Mouse (Mus musculus): Measurements from ENCODE around the gene Krt23. TPM values are rescaled to one million over a fixed set of nuclear protein-coding genes. Genes with fewer than 3 reads are reported as not detected.

Gene Krt23
- polyA plus RNA-seq (2015; fragmentation: Nextera tagmentation; extraction: Ambion mirVana) = 8.0 and 9.9 TPM in 2 replicates

DNA sequence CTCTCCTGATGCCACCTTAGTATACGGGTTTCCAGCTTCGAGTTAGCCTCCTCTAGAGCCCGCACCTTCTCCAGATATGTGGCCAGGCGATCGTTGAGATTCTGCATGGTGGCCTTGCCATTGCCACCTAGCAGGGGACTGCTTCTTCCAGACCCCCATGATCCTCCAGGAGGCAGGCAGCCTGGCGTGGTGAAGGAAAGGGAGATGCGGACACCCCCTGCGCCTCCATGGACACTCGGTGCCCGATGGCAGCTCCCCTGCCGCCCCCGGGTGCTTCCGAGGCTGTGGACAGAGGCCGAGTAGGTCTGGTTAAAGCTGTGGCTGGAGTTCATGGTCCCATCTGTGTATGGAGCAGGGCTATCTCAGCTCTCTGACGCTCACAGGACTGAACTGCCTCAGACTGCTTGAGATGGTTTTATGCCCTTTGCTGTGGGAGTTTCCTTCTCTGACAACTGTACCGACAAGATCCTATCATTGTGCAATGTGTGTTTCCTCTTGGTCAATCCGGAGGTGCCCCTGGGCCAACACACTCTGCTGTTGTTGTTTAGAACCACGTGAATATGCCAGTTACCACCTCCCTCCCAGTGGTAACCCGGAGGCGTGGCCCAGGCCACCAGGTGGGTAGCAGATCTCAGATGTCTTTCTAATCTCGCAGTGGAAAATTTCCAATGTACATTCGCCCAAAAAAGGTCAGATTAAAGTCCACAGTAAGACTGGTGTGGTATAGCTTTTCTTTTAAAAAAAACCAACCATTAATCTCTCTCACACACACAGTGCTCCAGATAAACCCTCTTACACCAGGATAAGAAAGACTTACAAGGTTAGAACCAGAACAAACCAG is at the start of gene Krt23:
Krt23 (minus strand) TSS at position 405 of the 841 bp plus-strand sequence.
- 62% methylated on average over 22 of the region's 22 CpGs for WGBS
- 0 out of 2 replicates have a peak, but pooled peaks cover 16% of the 10 kb centered on the region for H3K4me1 ChIP-seq (replicated peaks; ENCODE audit: control insufficient read depth, insufficient read depth, low read length)
- no peaks in the 10 kb centered on the region for H3K27me3 ChIP-seq (replicated peaks; ENCODE audit: control insufficient read depth, insufficient read depth, low read length)
- no peak for TF ChIP-seq CTCF (IDR thresholded peaks at IDR 0.05; ENCODE audit: low read depth)
- ATAC-seq = peak; percentile 76
- H3K4me2 ChIP-seq (replicated peaks; ENCODE audit: low read depth) = peak within 1 kb of the TSS; percentile 45
- H3K27ac ChIP-seq (ENCODE audit: low read depth, low read length) = peak within 1 kb of the TSS; percentile 30
- H3K9me3 ChIP-seq (ENCODE audit: control insufficient read depth) = no peaks in the 10 kb centered on the region
- no peak within 1 kb of the TSS for H3K9ac ChIP-seq (ENCODE audit: low read depth, low read length)
- no peak within 1 kb of the TSS for H3K4me3 ChIP-seq (ENCODE audit: low read depth, low read length)
- no peaks in the 10 kb centered on the region for H3K36me3 ChIP-seq (ENCODE audit: control insufficient read depth, insufficient read depth)

GRCm38 (mm10) chr11:99539721-99540120 is 46.8 kb upstream of the Krt23 start:
- H3K36me3 ChIP-seq (ENCODE audit: control insufficient read depth, insufficient read depth) = no peaks in the 10 kb centered on the region
- no peak overlapping the region for H3K4me3 ChIP-seq (ENCODE audit: low read depth, low read length)
- no peak for TF ChIP-seq CTCF (IDR thresholded peaks at IDR 0.05; ENCODE audit: low read depth)
- no peaks in the 10 kb centered on the region for H3K4me1 ChIP-seq (replicated peaks; ENCODE audit: control insufficient read depth, insufficient read depth, low read length)
- no peaks in the 10 kb centered on the region for H3K27me3 ChIP-seq (replicated peaks; ENCODE audit: control insufficient read depth, insufficient read depth, low read length)
- H3K9me3 ChIP-seq (ENCODE audit: control insufficient read depth) = no peaks in the 10 kb centered on the region
- 72% methylated on average over 9 of the region's 9 CpGs for WGBS
- H3K9ac ChIP-seq (ENCODE audit: low read depth, low read length) = no peak overlapping the region
- no peak overlapping the region for H3K4me2 ChIP-seq (replicated peaks; ENCODE audit: low read depth)
- no peak for ATAC-seq
- no peak overlapping the region for H3K27ac ChIP-seq (ENCODE audit: low read depth, low read length)

DNA sequence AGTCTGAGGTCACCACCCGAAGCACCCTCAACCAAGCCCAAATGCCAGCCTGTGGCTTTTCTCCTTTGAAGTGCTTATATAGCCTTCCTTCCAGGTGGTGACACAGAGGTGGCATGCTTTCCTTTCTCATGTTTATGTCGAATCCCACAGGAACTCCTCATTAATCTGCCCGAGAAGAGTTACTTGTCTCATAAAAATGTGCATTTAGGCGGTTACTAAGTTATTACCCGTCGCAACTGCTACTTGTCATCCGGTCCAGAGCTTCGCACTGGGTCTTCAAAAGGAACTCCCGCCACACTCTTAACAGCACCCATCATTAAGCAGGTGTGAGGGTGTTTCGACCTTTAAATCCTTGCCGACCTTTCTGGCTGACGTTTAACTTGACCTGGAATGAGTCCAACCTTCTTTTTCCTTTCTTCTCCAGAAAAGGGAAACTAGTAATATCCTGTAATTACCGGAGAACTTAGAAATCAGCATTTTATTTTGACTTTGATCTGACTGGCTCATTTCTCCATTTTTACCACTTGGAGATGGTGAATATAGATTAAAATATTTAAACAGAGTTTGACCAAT is 28.4 kb upstream of the Krt23 start, which contains the start of gene Krt39:
Krt39 (minus strand) TSS at position 51 of the 573 bp plus-strand sequence.
- Histone ChIP-seq H3K4me2 (replicated peaks; ENCODE audit: low read depth) (no peak within 1 kb of the TSS), H3K9ac (ENCODE audit: low read depth, low read length) (no peak within 1 kb of the TSS), H3K4me1 (replicated peaks; ENCODE audit: control insufficient read depth, insufficient read depth, low read length) (no peaks in the 10 kb centered on the region), H3K27ac (ENCODE audit: low read depth, low read length) (no peak within 1 kb of the TSS), H3K9me3 (ENCODE audit: control insufficient read depth) (no peaks in the 10 kb centered on the region), H3K36me3 (ENCODE audit: control insufficient read depth, insufficient read depth) (no peaks in the 10 kb centered on the region), H3K27me3 (replicated peaks; ENCODE audit: control insufficient read depth, insufficient read depth, low read length) (no peaks in the 10 kb centered on the region), H3K4me3 (ENCODE audit: low read depth, low read length) (no peak within 1 kb of the TSS)
- ATAC-seq = no peak
- WGBS = 56% methylated on average over 13 of the region's 13 CpGs
- no peak for TF ChIP-seq CTCF (IDR thresholded peaks at IDR 0.05; ENCODE audit: low read depth)

DNA sequence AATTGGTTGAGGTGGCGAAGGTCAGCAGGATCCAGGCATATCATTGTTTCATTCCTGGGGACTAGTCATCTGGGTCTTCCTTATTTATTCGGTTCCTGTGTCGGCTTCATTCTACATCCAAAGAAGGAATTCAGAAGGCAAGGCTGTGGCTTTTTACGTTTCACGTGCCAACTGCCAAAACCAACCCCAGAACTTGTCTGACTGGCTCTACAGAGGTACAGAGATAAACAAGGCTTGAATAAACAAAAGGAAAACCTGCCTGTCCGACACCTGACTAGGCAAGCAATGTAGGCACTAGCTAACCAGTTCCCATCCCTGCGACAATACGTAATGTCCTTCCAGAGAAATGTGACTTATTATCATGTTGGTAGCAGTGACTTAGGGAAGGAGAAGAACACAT is 21.2 kb upstream of the Krt23 start:
- no peaks in the 10 kb centered on the region for H3K9me3 ChIP-seq (ENCODE audit: control insufficient read depth)
- H3K4me1 ChIP-seq (replicated peaks; ENCODE audit: control insufficient read depth, insufficient read depth, low read length) = no peaks in the 10 kb centered on the region
- TF ChIP-seq CTCF (IDR thresholded peaks at IDR 0.05; ENCODE audit: low read depth) = no peak
- no peak overlapping the region for H3K4me2 ChIP-seq (replicated peaks; ENCODE audit: low read depth)
- H3K27ac ChIP-seq (ENCODE audit: low read depth, low read length) = no peak overlapping the region
- no peak overlapping the region for H3K9ac ChIP-seq (ENCODE audit: low read depth, low read length)
- ATAC-seq = no peak
- WGBS = 54% methylated on average over 8 of the region's 8 CpGs
- no peaks in the 10 kb centered on the region for H3K36me3 ChIP-seq (ENCODE audit: control insufficient read depth, insufficient read depth)
- H3K4me3 ChIP-seq (ENCODE audit: low read depth, low read length) = no peak overlapping the region
- H3K27me3 ChIP-seq (replicated peaks; ENCODE audit: control insufficient read depth, insufficient read depth, low read length) = no peaks in the 10 kb centered on the region

GRCm38 (mm10) chr11:99500095-99500805 is 7.3 kb upstream of the Krt23 start:
- Histone ChIP-seq H3K27me3 (replicated peaks; ENCODE audit: control insufficient read depth, insufficient read depth, low read length) (no peaks in the 10 kb centered on the region), H3K4me3 (ENCODE audit: low read depth, low read length) (no peak overlapping the region), H3K27ac (ENCODE audit: low read depth, low read length) (no peak overlapping the region), H3K9ac (ENCODE audit: low read depth, low read length) (no peak overlapping the region), H3K9me3 (ENCODE audit: control insufficient read depth) (no peaks in the 10 kb centered on the region), H3K4me1 (replicated peaks; ENCODE audit: control insufficient read depth, insufficient read depth, low read length) (no peaks in the 10 kb centered on the region), H3K36me3 (ENCODE audit: control insufficient read depth, insufficient read depth) (no peaks in the 10 kb centered on the region), H3K4me2 (replicated peaks; ENCODE audit: low read depth) (no peak overlapping the region)
- no peak for ATAC-seq
- no peak for TF ChIP-seq CTCF (IDR thresholded peaks at IDR 0.05; ENCODE audit: low read depth)
- 72% methylated on average over 9 of the region's 9 CpGs for WGBS

- Histone ChIP-seq H3K36me3 (ENCODE audit: control insufficient read depth, insufficient read depth) (no peaks in the 10 kb centered on the region), H3K4me3 (ENCODE audit: low read depth, low read length) (no peak overlapping the region), H3K9ac (ENCODE audit: low read depth, low read length) (no peak overlapping the region), H3K9me3 (ENCODE audit: control insufficient read depth) (no peaks in the 10 kb centered on the region), H3K27ac (ENCODE audit: low read depth, low read length) (no peak overlapping the region; the same call in 1 of the 2 replicates), H3K27me3 (replicated peaks; ENCODE audit: control insufficient read depth, insufficient read depth, low read length) (no peaks in the 10 kb centered on the region), H3K4me1 (replicated peaks; ENCODE audit: control insufficient read depth, insufficient read depth, low read length) (0 out of 2 replicates have a peak, but pooled peaks cover 7% of the 10 kb centered on the region), H3K4me2 (replicated peaks; ENCODE audit: low read depth) (no peak overlapping the region)
- no peak for TF ChIP-seq CTCF (IDR thresholded peaks at IDR 0.05; ENCODE audit: low read depth)
- WGBS = 34% methylated on average over 4 of the region's 4 CpGs
- peak; percentile 72 for ATAC-seq
Observed at GRCm38 (mm10) chr11:99496460-99496859, 3.5 kb upstream of the Krt23 start.
